Mouse (Mus musculus): ENCODE measurements at regions not wholly inside any gene's neighbourhood (a gene's known extent, or its start where the extent isn't known, plus 50 kb on each side); places are given as distances from the start of the nearest gene placed in this dataset.

DNA sequence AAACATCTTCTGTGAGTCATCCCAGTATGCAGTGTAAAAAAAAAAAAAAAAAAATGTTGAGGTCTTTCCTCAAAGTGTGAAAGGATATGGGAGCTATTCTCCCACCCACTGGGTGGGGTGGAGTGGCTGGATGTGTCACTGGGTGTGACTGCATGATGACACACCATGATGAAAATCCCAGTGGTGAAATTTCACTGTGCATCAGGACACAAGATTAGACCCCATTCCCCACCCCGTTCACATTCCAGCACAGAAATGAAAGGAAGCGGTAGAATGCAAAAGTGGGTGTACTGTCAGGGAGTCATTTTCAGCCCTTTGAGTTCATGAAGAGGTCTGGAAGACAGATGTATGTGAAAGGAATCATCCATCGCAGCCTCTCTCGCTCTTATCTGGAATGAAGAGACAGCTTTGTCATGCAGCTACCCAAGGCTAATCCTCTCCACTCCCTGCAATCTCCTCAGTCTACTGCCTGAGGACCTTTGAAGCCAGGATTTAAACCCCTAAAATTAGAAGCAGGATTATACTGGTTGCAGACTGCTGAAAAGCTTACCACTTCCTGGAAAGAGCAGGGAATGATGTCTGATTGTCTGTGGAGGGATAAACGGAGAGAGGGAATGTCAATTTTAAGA lies 405.6 kb upstream of the Atp2b1 start:
- no peak for TF ChIP-seq POLR2A (IDR thresholded peaks at IDR 0.05; ENCODE audit: control insufficient read depth, extremely low read depth, insufficient read depth, low read length, poor library complexity)
- no peak for TF ChIP-seq CTCF (IDR thresholded peaks at IDR 0.05; ENCODE audit: borderline replicate concordance, control insufficient read depth, extremely low read depth, insufficient read depth, low read length, poor library complexity)
